Mouse (Mus musculus) liver, adult 2 months (tissue): ENCODE measurements around the gene Qser1.

Experiments
- CTCF ChIP-seq: fragments of 200-500 bp; IDR thresholded peaks from 2 replicates; pipeline ENCODE4 v1.5.1; 2011; ENCODE audit warnings: low read depth, low read length, control low read depth
- POLR2A ChIP-seq: fragments of 200-500 bp; IDR thresholded peaks from 2 replicates; pipeline ENCODE4 v1.6.1; 2011; ENCODE audit warnings: low read length, control low read depth; ENCODE audit not compliant: insufficient read depth; ENCODE audit errors: extremely low read depth

GRCm38 (mm10) chr2:104856218-104856617, 39.7 kb upstream of the Qser1 start:
- TF ChIP-seq POLR2A (no peak), CTCF (no peak)
